Mouse (Mus musculus) embryonic fibroblast, embryonic 13.5 days (primary cell): ENCODE results near the gene Adamts8.

Experiments used
- CTCF ChIP-seq: IDR thresholded peaks from 2 replicates; pipeline ENCODE4 v1.5.1; 2011; ENCODE audit warnings: mild to moderate bottlenecking, control low read depth, low read length, moderate library complexity, borderline replicate concordance; ENCODE audit not compliant: insufficient read depth
- POLR2A ChIP-seq: IDR thresholded peaks from 2 replicates; pipeline ENCODE4 v1.6.1; 2011; ENCODE audit warnings: low read depth, mild to moderate bottlenecking, control low read depth, low read length, moderate library complexity

DNA sequence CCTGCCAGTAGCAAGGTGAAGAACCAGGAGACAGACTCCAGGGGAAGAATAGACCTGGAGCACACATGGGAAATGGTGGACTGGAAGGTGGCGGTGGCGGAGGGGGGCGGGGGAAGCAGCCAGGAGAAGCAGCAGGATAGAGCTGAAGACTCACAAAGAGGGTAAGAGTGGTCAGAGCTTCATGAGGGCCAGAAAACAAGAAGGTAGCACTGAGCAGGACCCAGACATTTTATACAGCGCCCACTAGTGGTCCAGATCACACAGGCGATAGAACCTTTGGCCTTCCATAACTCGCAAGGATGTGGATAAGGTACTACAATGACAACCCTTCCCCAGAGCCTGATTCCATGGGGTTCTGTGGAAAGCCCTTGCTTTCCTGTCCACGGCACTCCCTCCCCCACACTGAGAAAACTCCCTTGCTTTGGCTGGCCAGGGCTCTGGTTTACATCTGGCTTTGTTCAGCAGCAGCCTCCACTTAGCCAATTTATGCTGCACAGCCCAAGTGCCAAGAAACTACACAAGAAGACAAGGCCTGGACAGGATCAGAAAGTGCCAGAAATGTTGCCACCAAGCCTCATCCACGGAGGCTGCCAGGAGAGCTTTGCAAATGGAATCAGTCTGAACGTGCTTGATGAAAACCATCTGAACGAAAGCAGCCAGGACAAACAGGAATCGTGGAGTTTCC, 34.1 kb downstream of the Adamts8 start:
- TF ChIP-seq POLR2A (no peak), CTCF (no peak)
